Mouse (Mus musculus) intestine, embryonic 14.5 days (tissue): ENCODE data around the gene Rapgef2. TPM values are rescaled to one million over a fixed set of nuclear protein-coding genes. Genes with fewer than 3 reads are reported as not detected.

Experiments
- polyA plus RNA-seq: library from polyadenylated mRNA; unstranded; fragments of >200 nt; fragmentation: Nextera tagmentation; extraction: Ambion mirVana; gene quantifications from 2 replicates; pipeline ENCODE4 v1.2.1, GENCODE M21; 2014

The Rapgef2 gene
- polyA plus RNA-seq, 1 experiment from 2014 or later = 5.8 TPM

Other genes with a start within 250 kb of the Rapgef2 start
- gene Gm17359, start 50.1 kb upstream of the Rapgef2 start, polyA plus RNA-seq = not detected in 2 replicates